Mouse (Mus musculus) brown adipose tissue, adult 24 weeks (tissue): ENCODE results near the gene Abl1. TPM values are rescaled to one million over a fixed set of nuclear protein-coding genes. Genes with fewer than 3 reads are reported as not detected.

Experiments
- H3K27ac ChIP-seq: fragments of 200-500 bp; replicated peaks from 2 replicates; pipeline ENCODE4 v1.5.1; 2012; ENCODE audit warnings: low read depth, mild to moderate bottlenecking, low read length
- H3K4me1 ChIP-seq: fragments of 200-500 bp; 2 replicates; pipeline ENCODE4 v1.6.1; 2012; ENCODE audit warnings: low read length, mixed read lengths; ENCODE audit not compliant: control insufficient read depth, insufficient read depth, insufficient read length
- H3K4me3 ChIP-seq: fragments of 200-500 bp; 2 replicates; pipeline ENCODE4 v1.5.1; 2012; ENCODE audit warnings: low read depth, mild to moderate bottlenecking, low read length, moderate library complexity; ENCODE audit not compliant: insufficient read depth
- polyA plus RNA-seq: library from polyadenylated mRNA; stranded (reverse); fragments of >200 nt; gene quantifications from 2 replicates; pipeline ENCODE4 v1.2.4, GENCODE M21; 2012; ENCODE audit not compliant: missing spikeins, insufficient read depth, insufficient read length

Abl1 gene
- polyA plus RNA-seq, 1 experiment = 9.7 TPM

DNA sequence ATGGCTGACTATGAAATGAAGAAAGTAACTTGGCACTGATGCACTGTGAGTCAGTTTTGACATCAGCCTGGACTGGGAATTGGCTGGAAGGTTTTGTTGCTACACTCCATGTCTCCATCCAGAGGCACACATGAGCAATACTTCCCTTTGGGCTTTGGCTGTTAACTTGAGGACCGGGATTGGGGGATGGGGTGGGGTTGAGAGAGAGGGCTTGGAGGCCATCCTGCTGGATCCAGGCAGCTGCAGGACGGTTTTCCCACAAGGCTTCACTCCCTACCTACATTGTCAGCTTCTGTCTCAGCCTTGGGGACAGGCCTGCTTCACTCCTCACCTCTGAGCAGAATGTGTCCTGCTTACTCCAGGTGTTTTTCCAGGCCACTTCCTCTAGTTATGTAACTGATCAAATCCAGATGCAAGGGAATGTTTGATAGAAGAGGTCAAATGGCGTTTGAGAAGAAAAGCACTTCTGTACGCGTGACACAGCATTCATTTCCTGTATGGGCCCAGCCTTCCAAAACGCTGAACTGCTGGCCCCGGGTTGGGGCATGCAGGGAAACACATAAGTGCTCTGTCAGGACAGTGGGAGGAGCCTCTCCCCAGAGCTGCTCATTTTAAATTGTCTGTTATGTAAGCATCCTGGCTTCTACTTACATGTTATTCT is 82.7 kb downstream of the Abl1 start:
- no peak overlapping the region; the same call in 1 of the 2 replicates for H3K4me3 ChIP-seq
- H3K4me1 ChIP-seq = peaks cover 42% of the 10 kb centered on the region
- H3K27ac ChIP-seq = peak overlapping the region; percentile 97

GRCm38 (mm10) chr2:31776479-31776878 is 88.3 kb downstream of the Abl1 start:
- Histone ChIP-seq H3K27ac (no peak overlapping the region), H3K4me3 (no peak overlapping the region), H3K4me1 (peaks cover 12% of the 10 kb centered on the region)

DNA sequence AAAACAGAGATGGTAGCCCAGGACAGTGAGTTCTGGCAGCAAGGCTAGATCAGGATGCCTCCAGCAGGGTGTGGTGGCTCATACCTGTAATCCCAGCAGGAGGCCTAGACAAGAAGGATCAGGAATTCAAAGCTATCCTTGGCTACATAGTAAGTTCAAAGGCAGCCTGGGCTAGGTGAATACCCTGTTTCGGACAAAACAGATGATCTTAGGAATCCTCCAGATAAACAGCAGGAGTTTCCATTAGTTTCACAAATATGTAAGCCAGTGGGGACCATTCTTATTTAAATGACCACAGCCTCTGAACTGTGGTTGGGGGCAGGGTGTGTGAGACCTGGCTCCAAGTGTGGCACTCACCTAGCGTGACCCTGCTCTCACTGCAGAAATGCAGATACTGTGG is 91.1 kb downstream of the Abl1 start:
- Histone ChIP-seq H3K4me3 (no peak overlapping the region), H3K4me1 (peaks cover 4% of the 10 kb centered on the region), H3K27ac (no peak overlapping the region)

DNA sequence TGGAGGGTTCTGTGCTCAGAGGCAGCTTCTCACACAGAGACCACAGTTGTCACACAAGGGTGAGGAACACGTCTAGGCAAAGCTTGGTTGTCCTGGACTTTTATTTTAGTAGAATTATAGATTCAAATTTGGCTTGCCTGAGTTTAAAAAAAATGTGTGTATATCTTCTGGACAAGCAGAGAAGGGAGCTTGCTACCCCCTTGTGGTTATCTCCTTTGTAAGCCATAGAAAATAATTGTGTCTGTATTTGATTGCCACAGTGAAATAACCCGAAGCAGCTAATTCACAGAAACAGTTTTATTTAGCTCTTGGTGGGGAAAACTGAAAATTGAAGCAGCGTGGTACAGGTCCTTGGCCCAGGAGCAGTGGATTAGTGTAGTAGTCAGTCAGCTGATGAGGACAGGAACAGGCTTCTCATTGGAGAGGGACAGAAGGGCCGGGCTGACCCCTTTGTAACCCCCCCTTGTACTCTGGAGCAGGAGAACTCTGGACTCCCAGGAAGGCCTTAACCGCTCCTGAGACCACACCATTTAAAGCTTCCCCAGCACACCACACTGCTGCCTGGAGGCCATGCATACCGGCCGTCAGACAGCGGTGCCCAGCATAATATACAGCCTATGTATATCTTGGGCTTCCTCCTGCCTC is 94.9 kb downstream of the Abl1 start:
- peaks cover 2% of the 10 kb centered on the region; the same call in 1 of the 2 replicates for H3K4me1 ChIP-seq
- no peak overlapping the region for H3K4me3 ChIP-seq
- no peak overlapping the region for H3K27ac ChIP-seq

DNA sequence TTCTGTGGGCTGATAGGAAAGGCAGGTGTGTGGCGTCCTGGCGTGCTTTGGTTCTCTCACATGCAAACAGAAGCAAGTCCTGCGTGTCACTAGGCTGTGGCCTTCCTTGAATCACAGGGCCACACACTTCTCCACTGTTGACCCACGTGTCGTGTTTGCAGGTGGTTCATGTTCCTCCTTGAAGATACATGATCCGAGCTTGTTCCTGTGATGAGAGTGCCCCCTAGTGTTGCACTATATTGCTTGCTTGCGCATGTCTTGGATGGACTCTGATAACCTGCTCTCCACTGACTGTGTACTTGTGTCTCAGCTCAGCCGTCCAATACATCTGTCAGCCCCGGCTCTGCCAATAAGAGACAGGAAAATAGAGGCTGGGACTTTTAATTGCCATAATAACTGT is 96.9 kb downstream of the Abl1 start:
- H3K27ac ChIP-seq = no peak overlapping the region
- H3K4me1 ChIP-seq = peaks cover 2% of the 10 kb centered on the region; the same call in 1 of the 2 replicates
- H3K4me3 ChIP-seq = no peak overlapping the region

GRCm38 (mm10) chr2:31787029-31787428 is 98.9 kb downstream of the Abl1 start:
- no peak overlapping the region for H3K27ac ChIP-seq
- H3K4me3 ChIP-seq = no peak overlapping the region

GRCm38 (mm10) chr2:31788227-31788626 is 100.1 kb downstream of the Abl1 start:
- H3K4me1 ChIP-seq = no peaks in the 10 kb centered on the region
- no peak overlapping the region for H3K4me3 ChIP-seq
- no peak overlapping the region for H3K27ac ChIP-seq

More at GRCm38 (mm10) chr2:31787029-31787428, 98.9 kb downstream of the Abl1 start:
- no peaks in the 10 kb centered on the region for H3K4me1 ChIP-seq

GRCm38 (mm10) chr2:31789215-31789614 is 101.0 kb downstream of the Abl1 start:
- Histone ChIP-seq H3K27ac (no peak overlapping the region), H3K4me1 (no peaks in the 10 kb centered on the region)

GRCm38 (mm10) chr2:31790728-31791251 is 102.6 kb downstream of the Abl1 start:
- Histone ChIP-seq H3K4me1 (no peaks in the 10 kb centered on the region), H3K27ac (no peak overlapping the region), H3K4me3 (no peak overlapping the region)

More at GRCm38 (mm10) chr2:31789215-31789614, 101.0 kb downstream of the Abl1 start:
- no peak overlapping the region for H3K4me3 ChIP-seq

DNA sequence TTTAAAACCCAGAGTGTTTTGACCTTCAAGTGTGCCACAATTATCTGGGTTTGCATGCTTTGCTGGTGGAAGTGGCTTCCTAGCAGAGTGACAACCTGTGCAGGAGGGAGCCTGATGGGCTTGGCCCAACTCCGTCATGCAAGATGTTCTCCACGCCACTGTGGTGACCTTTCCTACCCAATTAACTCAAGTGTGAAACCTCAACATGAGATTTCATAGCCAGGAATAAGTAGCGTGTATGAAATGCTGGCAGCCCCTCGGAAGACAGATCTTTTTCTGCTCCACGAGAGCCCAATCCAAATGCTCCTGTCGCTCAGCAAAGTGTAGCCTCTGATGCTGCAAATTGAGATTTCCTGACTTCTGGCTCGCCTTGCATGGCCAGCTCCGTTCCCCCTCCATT is 103.1 kb downstream of the Abl1 start:
- H3K27ac ChIP-seq = no peak overlapping the region
- H3K4me1 ChIP-seq = no peaks in the 10 kb centered on the region
- H3K4me3 ChIP-seq = no peak overlapping the region

GRCm38 (mm10) chr2:31792611-31793010 is 104.4 kb downstream of the Abl1 start:
- Histone ChIP-seq H3K4me3 (no peak overlapping the region), H3K4me1 (no peaks in the 10 kb centered on the region), H3K27ac (no peak overlapping the region)

DNA sequence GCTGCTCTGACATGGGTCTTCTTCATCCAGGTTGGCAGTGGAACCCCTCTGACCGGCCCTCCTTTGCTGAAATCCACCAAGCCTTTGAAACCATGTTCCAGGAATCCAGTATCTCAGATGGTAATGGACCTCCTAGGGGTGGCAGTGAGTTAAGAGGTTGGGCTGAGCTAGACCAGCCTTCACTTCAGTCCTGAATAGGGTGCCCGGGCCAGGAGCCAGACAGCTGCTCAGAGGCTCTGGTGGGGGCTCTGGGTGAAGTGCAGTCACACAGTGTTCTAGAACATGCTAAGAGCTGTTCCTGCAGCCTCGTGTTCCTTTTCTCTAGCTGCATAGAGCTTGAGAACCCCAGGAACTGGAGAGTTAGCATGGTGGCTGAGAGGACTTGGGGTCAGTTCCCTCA is 108.8 kb downstream of the Abl1 start:
- H3K4me1 ChIP-seq = no peaks in the 10 kb centered on the region
- no peak overlapping the region for H3K4me3 ChIP-seq
- no peak overlapping the region for H3K27ac ChIP-seq

- Histone ChIP-seq H3K4me1 (no peaks in the 10 kb centered on the region), H3K4me3 (no peak overlapping the region), H3K27ac (no peak overlapping the region)
Observed at GRCm38 (mm10) chr2:31801416-31801815, 113.2 kb downstream of the Abl1 start.

- H3K4me3 ChIP-seq = no peak overlapping the region
- H3K4me1 ChIP-seq = no peaks in the 10 kb centered on the region
- no peak overlapping the region for H3K27ac ChIP-seq
Observed at GRCm38 (mm10) chr2:31802811-31803210, 114.6 kb downstream of the Abl1 start.

GRCm38 (mm10) chr2:31803480-31803879 is 115.3 kb downstream of the Abl1 start:
- H3K4me1 ChIP-seq = no peaks in the 10 kb centered on the region
- H3K27ac ChIP-seq = no peak overlapping the region
- H3K4me3 ChIP-seq = no peak overlapping the region
